Mouse (Mus musculus): ENCODE results near the gene Mrpl48.

DNA sequence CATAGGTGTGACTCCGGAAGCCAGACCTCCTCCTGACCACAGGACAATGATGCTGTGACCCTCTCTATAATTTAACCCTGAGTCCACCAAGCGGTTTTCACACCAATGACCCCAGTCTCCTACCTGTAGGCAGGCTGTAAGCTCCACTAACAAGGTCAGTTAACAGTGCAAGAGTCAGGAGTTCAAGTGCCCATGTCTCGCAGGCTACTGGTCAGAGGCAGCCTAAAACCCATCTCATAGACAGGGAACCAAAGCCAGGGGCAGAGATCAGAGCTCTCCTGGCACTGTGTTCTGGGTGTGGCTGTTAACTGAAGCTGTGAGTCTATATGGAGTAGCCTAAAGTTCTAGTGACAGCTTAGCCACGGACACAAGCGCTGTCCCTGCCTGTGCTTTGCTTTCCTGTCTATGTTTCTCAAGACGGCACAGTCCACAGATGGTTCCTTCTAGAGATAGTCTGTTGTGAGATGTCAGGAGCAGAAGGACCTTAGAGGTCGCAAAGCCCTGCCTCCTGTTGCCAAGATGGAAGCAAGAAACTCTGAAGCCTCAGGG lies 105.7 kb downstream of the Mrpl48 start:
- TF ChIP-seq CTCF (IDR thresholded peaks at IDR 0.05 in 2 of 3, conservative IDR thresholded peaks at IDR 0.05 in 1 of 3; ENCODE audit: control insufficient read depth in 1 of 3, insufficient read depth in 1 of 3, low read depth in 2 of 3, low read length in 3 of 3, poor library complexity in 1 of 3, severe bottlenecking in 1 of 3): no peak
- peak; percentile 70 for TF ChIP-seq POLR2AphosphoS2 (IDR thresholded peaks at IDR 0.05; ENCODE audit: low read length)
- no peak for TF ChIP-seq MXI1 (IDR thresholded peaks at IDR 0.05; ENCODE audit: low read depth, low read length)
- TF ChIP-seq TAL1 (IDR thresholded peaks at IDR 0.05; ENCODE audit: low read length): no peak
- TF ChIP-seq EP300 (IDR thresholded peaks at IDR 0.05; ENCODE audit: low read depth in 1 of 2, low read length in 2 of 2): no peak
- peak; percentile 19 to 36; a peak in 2 of 4 replicates for TF ChIP-seq POLR2A (IDR thresholded peaks at IDR 0.05; ENCODE audit: control insufficient read depth in 1 of 2, insufficient read depth in 1 of 2, low read depth in 1 of 2, low read length in 2 of 2, poor library complexity in 1 of 2)
- no peak for TF ChIP-seq RCOR1 (IDR thresholded peaks at IDR 0.05; ENCODE audit: low read depth, low read length)
